Mouse (Mus musculus) olfactory bulb, adult 2 months (tissue): ENCODE measurements around the gene Ptp4a2. TPM values are rescaled to one million over a fixed set of nuclear protein-coding genes. Genes with fewer than 3 reads are reported as not detected.
"Not testable (repeated sequence)": the region's sequence is repeated elsewhere in the genome, so short reads cannot be mapped to it uniquely, and the experiment has no call there.

Experiments
- H3K27ac ChIP-seq: fragments of 200-500 bp; 2 replicates; pipeline ENCODE4 v1.5.1; 2012; ENCODE audit warnings: low read depth, low read length; ENCODE audit not compliant: insufficient read depth
- H3K4me1 ChIP-seq: fragments of 200-500 bp; 2 replicates; pipeline ENCODE4 v1.6.1; 2012; ENCODE audit warnings: low read length; ENCODE audit not compliant: control insufficient read depth, insufficient read depth
- H3K4me3 ChIP-seq: fragments of 200-500 bp; 2 replicates; pipeline ENCODE4 v1.5.1; 2012; ENCODE audit warnings: mild to moderate bottlenecking, low read depth, low read length, moderate library complexity; ENCODE audit not compliant: insufficient read depth
- CTCF ChIP-seq: fragments of 200-500 bp; IDR thresholded peaks from 2 replicates; pipeline ENCODE4 v1.5.1; 2012; ENCODE audit warnings: low read depth, mild to moderate bottlenecking, low read length, moderate library complexity; ENCODE audit not compliant: insufficient read depth
- POLR2A ChIP-seq: fragments of 200-500 bp; IDR thresholded peaks from 2 replicates; pipeline ENCODE4 v1.6.1; 2012; ENCODE audit warnings: mild to moderate bottlenecking, low read depth, low read length, moderate library complexity; ENCODE audit not compliant: insufficient read depth
- WGBS: fragments of 180-500 bp; shearing (Covaris S2); methylation state at CpG from one replicate; pipeline ENCODE4 v1.1.7; 2018; 5-methylcytosine and 5-hydroxymethylcytosine counted together
- polyA plus RNA-seq: library from polyadenylated mRNA; stranded (reverse); fragments of >200 nt; gene quantifications from 2 replicates; pipeline ENCODE4 v1.2.4, GENCODE M21; 2012; ENCODE audit warnings: low replicate concordance; ENCODE audit not compliant: missing spikeins, insufficient read depth, insufficient read length

The Ptp4a2 gene
- 96.3 and 259 TPM in 2 replicates for polyA plus RNA-seq

- Histone ChIP-seq H3K27ac (no peak within 1 kb of the TSS), H3K4me1 (peaks cover 4% of the 10 kb centered on the region), H3K4me3 (peak within 1 kb of the TSS; percentile 32)
- WGBS, result 20% methylated on average over 35 of the region's 35 CpGs
- TF ChIP-seq CTCF, result no peak
- no peak for TF ChIP-seq POLR2A
Observed at GRCm38 (mm10) chr4:129810798-129811604, at the start of gene Ptp4a2. Gene Ptp4a2 (plus strand): TSS chr4:129811219.

GRCm38 (mm10) chr4:129761606-129762005, 49.4 kb upstream of the Ptp4a2 start:
- Histone ChIP-seq H3K27ac (no peak overlapping the region), H3K4me3 (no peak overlapping the region), H3K4me1 (no peaks in the 10 kb centered on the region)
- 95% methylated on average over 12 of the region's 12 CpGs for WGBS
- no peak for TF ChIP-seq POLR2A
- no peak for TF ChIP-seq CTCF

GRCm38 (mm10) chr4:129762496-129762895, 48.5 kb upstream of the Ptp4a2 start:
- 81% methylated on average over 1 of the region's 1 CpGs for WGBS
- not testable (repeated sequence) for H3K4me1 ChIP-seq, H3K4me3 ChIP-seq, H3K27ac ChIP-seq

- 94% methylated on average over 3 of the region's 3 CpGs for WGBS
- Histone ChIP-seq H3K27ac (no peak overlapping the region), H3K4me3 (no peak overlapping the region), H3K4me1 (no peaks in the 10 kb centered on the region)
- no peak for TF ChIP-seq CTCF
- TF ChIP-seq POLR2A, result no peak
Observed at GRCm38 (mm10) chr4:129765351-129765750, 45.7 kb upstream of the Ptp4a2 start.

- Histone ChIP-seq H3K4me3 (no peak overlapping the region), H3K27ac (no peak overlapping the region), H3K4me1 (peaks cover 15% of the 10 kb centered on the region)
- WGBS, result 45% methylated on average over 8 of the region's 8 CpGs
- TF ChIP-seq CTCF (no peak), POLR2A (no peak)
Observed at GRCm38 (mm10) chr4:129767782-129768181, 43.2 kb upstream of the Ptp4a2 start.

- not testable (repeated sequence) for H3K27ac ChIP-seq, H3K4me3 ChIP-seq
- peaks cover 15% of the 10 kb centered on the region for H3K4me1 ChIP-seq
- 85% methylated on average over 3 of the region's 3 CpGs for WGBS
Observed at GRCm38 (mm10) chr4:129768742-129769141, 42.3 kb upstream of the Ptp4a2 start.

GRCm38 (mm10) chr4:129770600-129770999, 40.4 kb upstream of the Ptp4a2 start:
- WGBS, result 65% methylated on average over 6 of the region's 6 CpGs
- H3K4me3 ChIP-seq, result no peak overlapping the region
- H3K4me1 ChIP-seq, result peaks cover 19% of the 10 kb centered on the region
- no peak for TF ChIP-seq CTCF
- no peak for TF ChIP-seq POLR2A
- H3K27ac ChIP-seq, result no peak overlapping the region

- Histone ChIP-seq H3K4me3 (no peak overlapping the region), H3K4me1 (peaks cover 22% of the 10 kb centered on the region), H3K27ac (peak overlapping the region; percentile 80; the same call in 1 of the 2 replicates)
- TF ChIP-seq CTCF, result no peak
- WGBS, result 16% methylated on average over 7 of the region's 7 CpGs
Observed at GRCm38 (mm10) chr4:129771314-129771671, 39.7 kb upstream of the Ptp4a2 start.

- Histone ChIP-seq H3K4me3 (0 out of 2 replicates have a peak overlapping the region, but pooled peaks have one; percentile 3), H3K27ac (peak overlapping the region; percentile 80), H3K4me1 (peaks cover 22% of the 10 kb centered on the region)
- TF ChIP-seq CTCF (no peak), POLR2A (no peak)
- 20% methylated on average over 21 of the region's 21 CpGs for whole genome bisulfite sequencing
Observed at GRCm38 (mm10) chr4:129771672-129772521, 39.1 kb upstream of the Ptp4a2 start.
